Comparison of ENCODE assay signal across 21 mouse cellular contexts in genomic region chr15:12962179-12962578, GRCm38 (mm10).
DNase-seq lines count a peak whose midpoint lies in the region; ATAC-seq and TF ChIP-seq lines count a peak whose summit lies in the region.
"Had no signal": no experiment of that assay in that cellular context is flagged by ENCODE, and none has a peak within 500 bp of the region (broad histone marks: within the 10 kb centered on the region; RNA-seq: fewer than 3 reads in every experiment).

No protein-coding gene starts in this region.

- H3K36me3 ChIP-seq in ES-Bruce4 (ENCODE audit: control insufficient read depth, insufficient read depth, low read length, poor library complexity, severe bottlenecking) (no peaks in the 10 kb centered on the region), ES-E14 (ENCODE audit: control insufficient read depth, insufficient read depth, low read length, poor library complexity, severe bottlenecking) (peaks cover 2% of the 10 kb centered on the region; the same call in 1 of the 2 replicates)
- H3K36me3 ChIP-seq in hindbrain, embryonic 13.5 days = no peaks in the 10 kb centered on the region
- H3K36me3 ChIP-seq in lung, postnatal 0 days (ENCODE audit: insufficient read depth, low read length) = no peaks in the 10 kb centered on the region
- H3K36me3 ChIP-seq: embryonic facial prominence, embryonic 10.5 days; embryonic facial prominence, embryonic 12.5 days; forebrain, embryonic 15.5 days had no signal

- DNase-seq in ES-E14 (ENCODE audit: low read depth, low spot score) = peak; percentile 76
- DNase-seq in WW6 (ENCODE audit: low read depth, low spot score) = peak; percentile 61
- no peak for DNase-seq in left cerebral cortex, postnatal 4 days
- no peak for DNase-seq in lung, postnatal 0 days (ENCODE audit: low spot score)
- DNase-seq in layer of hippocampus, postnatal 14 days (ENCODE audit: low spot score in 2 of 2) = no peak
- DNase-seq: adrenal gland, adult 8-10 months; adrenal gland, postnatal 14 days; adrenal gland, postnatal 36 days; cerebellum, adult 11-12 months; cerebellum, adult 2 months; cerebellum, adult 9-10 months; cerebellum, postnatal 10 days; cerebellum, postnatal 25 days; forebrain, postnatal 0 days had no signal

- peak; percentile 74 for TF ChIP-seq POLR2A in ES-Bruce4 (IDR thresholded peaks at IDR 0.05; ENCODE audit: insufficient read depth, low read length)

- H3K4me1 ChIP-seq in ES-Bruce4 (ENCODE audit: control insufficient read depth, insufficient read depth, low read length) (peaks cover 1% of the 10 kb centered on the region), ES-E14 (ENCODE audit: control insufficient read depth in 2 of 2, insufficient read depth in 2 of 2, low read length in 2 of 2, poor library complexity in 1 of 2) (peaks cover 11 to 13% of the 10 kb centered on the region in 2 experiments)
- H3K4me1 ChIP-seq in hindbrain, embryonic 13.5 days (replicated peaks) = no peaks in the 10 kb centered on the region
- H3K4me1 ChIP-seq in lung, postnatal 0 days (ENCODE audit: insufficient read depth, low read depth, low read length) = no peaks in the 10 kb centered on the region
- H3K4me1 ChIP-seq: embryonic facial prominence, embryonic 10.5 days; embryonic facial prominence, embryonic 12.5 days; forebrain, embryonic 13.5 days; forebrain, embryonic 15.5 days had no signal

- H3K4me3 ChIP-seq in ES-Bruce4 (ENCODE audit: low read depth, low read length) (peak overlapping the region; percentile 42), ES-E14 (ENCODE audit: insufficient read depth in 1 of 2, low read depth in 1 of 2, low read length in 2 of 2, poor library complexity in 1 of 2, severe bottlenecking in 1 of 2) (peak overlapping the region; percentile 69 to 84)
- H3K4me3 ChIP-seq in hindbrain, embryonic 13.5 days = no peak overlapping the region
- H3K4me3 ChIP-seq in lung, postnatal 0 days (ENCODE audit: low read depth, low read length) = no peak overlapping the region
- H3K4me3 ChIP-seq: embryonic facial prominence, embryonic 10.5 days; embryonic facial prominence, embryonic 12.5 days; forebrain, embryonic 13.5 days; forebrain, embryonic 15.5 days had no signal

- no peak overlapping the region for H3K4me2 ChIP-seq in hindbrain, embryonic 13.5 days
- H3K4me2 ChIP-seq in lung, postnatal 0 days (replicated peaks; ENCODE audit: low read depth, low read length) = no peak overlapping the region
- H3K4me2 ChIP-seq: embryonic facial prominence, embryonic 12.5 days; forebrain, embryonic 13.5 days; forebrain, embryonic 15.5 days had no signal

- no peaks in the 10 kb centered on the region for H3K27me3 ChIP-seq in ES-Bruce4 (ENCODE audit: control insufficient read depth, insufficient read depth, low read length, poor library complexity, severe bottlenecking)
- H3K27me3 ChIP-seq in hindbrain, embryonic 13.5 days = no peaks in the 10 kb centered on the region
- no peaks in the 10 kb centered on the region for H3K27me3 ChIP-seq in lung, postnatal 0 days (replicated peaks; ENCODE audit: insufficient read depth, low read length)
- H3K27me3 ChIP-seq: embryonic facial prominence, embryonic 12.5 days; forebrain, embryonic 13.5 days; forebrain, embryonic 15.5 days had no signal

- no peak for TF ChIP-seq CTCF in ES-Bruce4 (IDR thresholded peaks at IDR 0.05; ENCODE audit: low read depth, low read length)
- TF ChIP-seq CTCF in lung, postnatal 0 days (IDR thresholded peaks at IDR 0.05) = no peak

- in situ Hi-C loops in ES-E14 (cut with MboI; ENCODE audit: low sequenced_read_pairs in 2 of 2, unreplicated experiment in 2 of 2) = no loop called here

- TF ChIP-seq EP300 in ES-Bruce4 (IDR thresholded peaks at IDR 0.05; ENCODE audit: insufficient read depth, low read depth, low read length) = peak; percentile 71; the same call in 1 of the 2 replicates
- no peak for TF ChIP-seq EP300 in lung, postnatal 0 days (IDR thresholded peaks at IDR 0.05)

- peak overlapping the region; percentile 21; the same call in 1 of the 2 replicates for H3K9ac ChIP-seq in ES-Bruce4 (ENCODE audit: low read depth, poor library complexity, severe bottlenecking)
- H3K9ac ChIP-seq in ES-E14 (ENCODE audit: insufficient read depth, low read depth, low read length, poor library complexity, severe bottlenecking) = peak overlapping the region; percentile 85
- no peak overlapping the region for H3K9ac ChIP-seq in hindbrain, embryonic 13.5 days
- no peak overlapping the region for H3K9ac ChIP-seq in lung, postnatal 0 days (replicated peaks; ENCODE audit: low read depth)
- H3K9ac ChIP-seq: embryonic facial prominence, embryonic 12.5 days; forebrain, embryonic 13.5 days; forebrain, embryonic 15.5 days; forebrain, postnatal 0 days had no signal

- 86% methylated on average over 10 of the region's 10 CpGs for WGBS in hindbrain, embryonic 13.5 days
- 84% methylated on average over 10 of the region's 10 CpGs for WGBS in lung, postnatal 0 days

- H3K9me3 ChIP-seq in ES-Bruce4 (replicated peaks; ENCODE audit: control insufficient read depth, insufficient read depth, low read length, poor library complexity, severe bottlenecking) = no peaks in the 10 kb centered on the region
- no peaks in the 10 kb centered on the region for H3K9me3 ChIP-seq in ES-E14 (ENCODE audit: control insufficient read depth, insufficient read depth, low read depth, low read length)
- H3K9me3 ChIP-seq in hindbrain, embryonic 13.5 days = no peaks in the 10 kb centered on the region
- H3K9me3 ChIP-seq in lung, postnatal 0 days (ENCODE audit: low read length) = no peaks in the 10 kb centered on the region
- H3K9me3 ChIP-seq: embryonic facial prominence, embryonic 10.5 days; embryonic facial prominence, embryonic 12.5 days; forebrain, embryonic 13.5 days; forebrain, embryonic 15.5 days had no signal

- H3K27ac ChIP-seq in ES-Bruce4 (ENCODE audit: insufficient read depth, low read length) = peak overlapping the region; percentile 81
- H3K27ac ChIP-seq in ES-E14 (ENCODE audit: insufficient read depth, low read depth, low read length, poor library complexity, severe bottlenecking) = peak overlapping the region; percentile 54; the same call in 1 of the 2 replicates
- no peak overlapping the region for H3K27ac ChIP-seq in hindbrain, embryonic 13.5 days
- H3K27ac ChIP-seq in lung, postnatal 0 days (ENCODE audit: low read length) = no peak overlapping the region
- H3K27ac ChIP-seq: embryonic facial prominence, embryonic 10.5 days; embryonic facial prominence, embryonic 12.5 days; forebrain, embryonic 13.5 days; forebrain, embryonic 15.5 days had no signal

- intact Hi-C loops in left cerebral cortex, postnatal 4 days (cut with DNase I) = no loop called here

- no peak for ATAC-seq in hindbrain, embryonic 13.5 days (ENCODE audit: low FRiP score)
- no peak for ATAC-seq in lung, postnatal 0 days
- ATAC-seq: activated CD4-positive, CD25-positive, alpha-beta regulatory T cell, adult 4 months; forebrain, embryonic 13.5 days; forebrain, embryonic 15.5 days; forebrain, postnatal 0 days had no signal

TF ChIP-seq in ES-E14, 5 proteins besides CTCF, POLR2A, EP300 and RAD21:
- no peak for TF ChIP-seq HCFC1 (IDR thresholded peaks at IDR 0.05; ENCODE audit: borderline replicate concordance, insufficient read depth, low read length)
- TF ChIP-seq CHD2 (IDR thresholded peaks at IDR 0.05; ENCODE audit: low read depth, low read length) = no peak
- TF ChIP-seq ZC3H11A (IDR thresholded peaks at IDR 0.05; ENCODE audit: borderline replicate concordance, low read depth, low read length) = no peak
- TF ChIP-seq ZNF384 (IDR thresholded peaks at IDR 0.05; ENCODE audit: low read depth, low read length) = no peak
- TF ChIP-seq MAFK (IDR thresholded peaks at IDR 0.05; ENCODE audit: insufficient read depth, low read depth, low read length) = no peak

Comparison
In these comparisons a context has a peak if more than half of its experiments do, and no peak if none do; other contexts are left out.
1. H3K27ac ChIP-seq: peak in ES-Bruce4 (single experiment) and ES-E14 (single experiment); none in hindbrain, embryonic 13.5 days (single experiment) and lung, postnatal 0 days (single experiment).
2. H3K4me3 ChIP-seq: peak in ES-Bruce4 (single experiment) and ES-E14 (2 of 2); none in hindbrain, embryonic 13.5 days (single experiment) and lung, postnatal 0 days (single experiment).
3. H3K9ac ChIP-seq: peak in ES-Bruce4 (single experiment) and ES-E14 (single experiment); none in hindbrain, embryonic 13.5 days (single experiment) and lung, postnatal 0 days (single experiment).
4. DNase-seq: peak in ES-E14 (single experiment) and WW6 (single experiment); none in left cerebral cortex, postnatal 4 days (single experiment), lung, postnatal 0 days (single experiment) and layer of hippocampus, postnatal 14 days (0 of 2).